Mouse (Mus musculus) midbrain, embryonic 13.5 days (tissue): Measurements from ENCODE around the gene Nanos1. TPM values are rescaled to one million over a fixed set of nuclear protein-coding genes. Genes with fewer than 3 reads are reported as not detected.

ENCODE experiments used
- ATAC-seq: fragments of 200-750 bp; cut with Nextera tagmentation; 2 replicates; pipeline ENCODE4 v1.8.0; 2017; ENCODE audit warnings: mild to moderate bottlenecking, moderate TSS enrichment, moderate library complexity
- H3K27ac ChIP-seq: fragments of 300-500 bp; sonication (generic); 2 replicates; pipeline ENCODE4 v1.5.1; 2015; ENCODE audit warnings: inconsistent platforms, mild to moderate bottlenecking, moderate library complexity
- H3K27me3 ChIP-seq: fragments of 300-500 bp; sonication (generic); 2 replicates; pipeline ENCODE4 v1.6.1; 2015; ENCODE audit warnings: mild to moderate bottlenecking, inconsistent platforms
- H3K36me3 ChIP-seq: fragments of 300-500 bp; sonication (generic); 2 replicates; pipeline ENCODE4 v1.6.1; 2015; ENCODE audit warnings: mild to moderate bottlenecking, inconsistent platforms
- H3K4me1 ChIP-seq: fragments of 300-500 bp; sonication (generic); replicated peaks from 2 replicates; pipeline ENCODE4 v1.6.1; 2015; ENCODE audit warnings: inconsistent platforms
- H3K4me2 ChIP-seq: fragments of 300-500 bp; sonication (generic); replicated peaks from 2 replicates; pipeline ENCODE4 v1.6.1; 2015; ENCODE audit warnings: moderate library complexity, mild to moderate bottlenecking, inconsistent platforms
- H3K4me3 ChIP-seq: fragments of 300-500 bp; sonication (generic); replicated peaks from 2 replicates; pipeline ENCODE4 v1.5.1; 2015; ENCODE audit warnings: mild to moderate bottlenecking, inconsistent platforms
- H3K9ac ChIP-seq: fragments of 300-500 bp; sonication (generic); replicated peaks from 2 replicates; pipeline ENCODE4 v1.6.1; 2015; ENCODE audit warnings: mild to moderate bottlenecking, inconsistent platforms
- H3K9me3 ChIP-seq: fragments of 300-500 bp; sonication (generic); 2 replicates; pipeline ENCODE4 v1.6.1; 2016; ENCODE audit warnings: mild to moderate bottlenecking, inconsistent platforms
- WGBS: fragments of 180-500 bp; shearing (Covaris S2); methylation state at CpG from one replicate; pipeline ENCODE4 v1.1.7; 2015; 5-methylcytosine and 5-hydroxymethylcytosine counted together
- microRNA-seq: library from miRNA; unstranded; fragments of <30 nt; microRNA quantifications from one replicate; pipeline ENCODE4, GENCODE M21; 2016
- polyA plus RNA-seq: library from polyadenylated mRNA; unstranded; fragments of >200 nt; fragmentation: Nextera tagmentation; extraction: Ambion mirVana; gene quantifications from 2 replicates; pipeline ENCODE4 v1.2.1, GENCODE M21; 2015

The Nanos1 gene
- polyA plus RNA-seq, 1 experiment from 2014 or later = 16.6 TPM

DNA sequence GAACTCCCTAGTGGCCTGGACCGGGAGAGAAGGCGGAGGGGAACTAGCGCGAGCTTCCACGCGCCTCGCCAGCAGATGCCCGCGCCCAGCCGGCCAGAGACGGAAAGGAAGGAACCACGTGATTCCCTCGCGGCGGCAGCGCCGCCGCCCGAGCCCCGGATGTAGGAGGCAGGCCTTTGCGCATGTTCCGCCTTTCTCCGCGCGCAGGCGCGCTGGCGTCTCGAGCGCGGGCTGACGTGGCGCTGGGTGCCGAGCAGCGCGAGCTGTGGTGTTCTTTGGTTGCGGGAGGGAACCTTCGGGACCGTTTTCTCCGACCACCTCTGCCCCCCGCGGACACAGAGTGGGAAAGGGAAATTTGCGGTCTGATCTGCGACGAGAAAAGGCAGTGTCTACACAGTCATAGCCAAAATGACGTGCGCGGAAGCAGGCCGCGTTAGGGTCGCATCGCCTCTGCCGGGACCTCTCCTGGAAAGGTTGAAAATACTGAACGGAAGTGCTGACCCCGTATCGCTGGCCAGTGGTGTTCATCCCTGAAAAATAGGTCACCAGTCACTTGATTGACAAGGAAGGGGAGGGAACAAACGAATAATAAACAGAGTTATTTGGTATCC, 34.9 kb downstream of the Nanos1 start, which contains the start of gene Eif3a:
Eif3a (minus strand) TSS at position 108 of the 611 bp plus-strand sequence.
- Histone ChIP-seq H3K27me3 (no peaks in the 10 kb centered on the region), H3K36me3 (no peaks in the 10 kb centered on the region), H3K4me1 (peaks cover 38% of the 10 kb centered on the region), H3K9ac (peak within 1 kb of the TSS; percentile 100), H3K9me3 (no peaks in the 10 kb centered on the region), H3K27ac (peak within 1 kb of the TSS; percentile 97), H3K4me2 (peak within 1 kb of the TSS; percentile 89), H3K4me3 (peak within 1 kb of the TSS; percentile 97)
- under 1% methylated on average over 54 of the region's 57 CpGs for WGBS
- peak; percentile 97 for ATAC-seq

- Histone ChIP-seq H3K9ac (peak overlapping the region; percentile 100), H3K27ac (peak overlapping the region; percentile 97), H3K36me3 (no peaks in the 10 kb centered on the region), H3K4me1 (peaks cover 33% of the 10 kb centered on the region), H3K9me3 (no peaks in the 10 kb centered on the region), H3K27me3 (no peaks in the 10 kb centered on the region), H3K4me3 (peak overlapping the region; percentile 97), H3K4me2 (peak overlapping the region; percentile 89)
- ATAC-seq = peak; percentile 32; the same call in 1 of the 2 replicates
- 16% methylated on average over 9 of the region's 9 CpGs for WGBS
Measured at GRCm38 (mm10) chr19:60791164-60791563, 35.4 kb downstream of the Nanos1 start.

- H3K36me3 ChIP-seq = no peaks in the 10 kb centered on the region
- no peak overlapping the region for H3K4me3 ChIP-seq
- H3K4me1 ChIP-seq = peaks cover 16% of the 10 kb centered on the region
- H3K27me3 ChIP-seq = no peaks in the 10 kb centered on the region
- ATAC-seq = no peak
- H3K9ac ChIP-seq = no peak overlapping the region
- H3K4me2 ChIP-seq = no peak overlapping the region
- no peaks in the 10 kb centered on the region for H3K9me3 ChIP-seq
- WGBS = 83% methylated on average over 2 of the region's 2 CpGs
- no peak overlapping the region for H3K27ac ChIP-seq
Measured at GRCm38 (mm10) chr19:60793170-60793707, 37.5 kb downstream of the Nanos1 start.

GRCm38 (mm10) chr19:60795244-60795643, 39.5 kb downstream of the Nanos1 start:
- H3K36me3 ChIP-seq = no peaks in the 10 kb centered on the region
- WGBS = 72% methylated on average over 2 of the region's 2 CpGs
- no peak for ATAC-seq

GRCm38 (mm10) chr19:60797415-60797814, 41.6 kb downstream of the Nanos1 start:
- no peaks in the 10 kb centered on the region for H3K4me1 ChIP-seq
- WGBS = 91% methylated on average over 2 of the region's 2 CpGs
- no peak overlapping the region for H3K4me2 ChIP-seq
- no peaks in the 10 kb centered on the region for H3K27me3 ChIP-seq
- ATAC-seq = no peak
- H3K9me3 ChIP-seq = no peaks in the 10 kb centered on the region
- no peak overlapping the region for H3K4me3 ChIP-seq
- no peaks in the 10 kb centered on the region for H3K36me3 ChIP-seq
- no peak overlapping the region for H3K9ac ChIP-seq
- no peak overlapping the region for H3K27ac ChIP-seq

More at GRCm38 (mm10) chr19:60795244-60795643, 39.5 kb downstream of the Nanos1 start:
- Histone ChIP-seq H3K27ac (no peak overlapping the region), H3K4me2 (no peak overlapping the region), H3K9me3 (no peaks in the 10 kb centered on the region), H3K9ac (no peak overlapping the region), H3K27me3 (no peaks in the 10 kb centered on the region), H3K4me1 (peaks cover 4% of the 10 kb centered on the region), H3K4me3 (no peak overlapping the region)

DNA sequence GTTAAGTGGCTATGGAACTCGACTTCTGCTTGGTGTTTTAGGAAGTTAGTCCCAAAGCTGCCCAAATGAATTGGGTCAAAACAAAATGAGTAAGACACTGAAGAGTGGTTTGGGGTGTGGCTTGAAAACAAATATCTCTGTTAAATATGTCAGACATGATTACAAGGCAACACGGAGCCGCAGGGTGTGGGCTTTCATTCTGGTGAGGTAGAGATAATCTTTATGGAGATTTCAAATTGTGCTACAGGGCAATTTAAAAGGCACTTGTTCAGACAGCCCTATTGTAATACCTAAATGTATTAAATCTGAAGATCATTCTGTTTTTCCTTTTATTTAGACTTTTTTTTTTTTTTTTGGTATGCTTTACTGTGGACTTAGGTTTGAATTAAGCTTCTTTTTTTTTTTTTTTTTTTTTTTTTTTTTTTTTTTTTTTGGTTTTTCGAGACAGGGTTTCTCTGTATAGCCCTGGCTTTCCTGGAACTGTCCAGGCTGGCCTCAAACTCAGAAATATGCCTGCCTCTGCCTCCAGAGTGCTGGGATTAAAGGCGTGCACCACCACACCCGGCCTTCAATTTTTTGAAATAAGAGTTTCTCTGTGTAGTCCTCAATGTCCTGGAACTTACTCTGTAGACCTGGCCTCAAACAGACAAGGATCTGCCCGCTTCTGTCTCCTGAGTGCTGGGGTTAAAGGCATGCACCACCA, 44.2 kb downstream of the Nanos1 start:
- Histone ChIP-seq H3K4me2 (no peak overlapping the region), H3K4me3 (no peak overlapping the region), H3K9ac (no peak overlapping the region), H3K4me1 (no peaks in the 10 kb centered on the region), H3K36me3 (no peaks in the 10 kb centered on the region), H3K27ac (no peak overlapping the region), H3K27me3 (no peaks in the 10 kb centered on the region), H3K9me3 (no peaks in the 10 kb centered on the region)
- WGBS = 82% methylated on average over 7 of the region's 7 CpGs
- ATAC-seq = no peak

DNA sequence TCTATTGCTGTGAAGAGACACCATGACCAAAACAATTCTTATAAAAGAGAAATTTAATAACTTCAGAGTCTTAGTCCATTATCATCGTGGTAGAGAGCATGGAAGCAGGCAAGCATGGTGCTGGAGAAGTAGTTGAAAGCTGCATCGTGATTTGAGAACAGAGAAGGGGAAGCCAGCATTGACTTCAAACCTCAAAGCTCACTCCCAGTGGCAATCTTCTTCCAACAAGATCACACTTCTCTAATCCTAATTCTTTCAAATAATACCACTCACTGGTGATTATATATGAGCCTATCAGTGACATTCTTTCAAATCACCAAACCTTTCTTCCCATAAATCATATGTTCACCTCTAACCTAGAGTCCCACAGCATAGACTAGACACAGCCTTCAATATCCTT, 49.1 kb downstream of the Nanos1 start:
- Histone ChIP-seq H3K27me3 (no peaks in the 10 kb centered on the region), H3K4me2 (no peak overlapping the region), H3K9ac (no peak overlapping the region), H3K9me3 (no peaks in the 10 kb centered on the region), H3K4me3 (no peak overlapping the region), H3K27ac (no peak overlapping the region), H3K4me1 (no peaks in the 10 kb centered on the region), H3K36me3 (no peaks in the 10 kb centered on the region)
- ATAC-seq = no peak
- WGBS = 69% methylated on average over 2 of the region's 2 CpGs

Small RNA genes lying within 50 kb of the gene (microRNA-seq; reads per million reads assigned to microRNA genes)
- gene mmu-mir-3084-1 = not detected

Other genes starting within 250 kb of the Nanos1 start
- gene Cacul1, start 175.0 kb upstream of the Nanos1 start, polyA plus RNA-seq = 21.3 and 23.4 TPM in 2 replicates
- gene Eif3a, start 34.7 kb downstream of the Nanos1 start, polyA plus RNA-seq = 124 and 128 TPM in 2 replicates
- gene Fam45a, start 55.6 kb downstream of the Nanos1 start, polyA plus RNA-seq = 39.5 and 40.4 TPM in 2 replicates
- gene Sfxn4, start 105.5 kb downstream of the Nanos1 start, polyA plus RNA-seq = 12.6 and 14.4 TPM in 2 replicates
- 88.2 and 95.2 TPM in 2 replicates for gene Prdx3, start 118.6 kb downstream of the Nanos1 start, polyA plus RNA-seq
- gene Grk5, start 133.8 kb downstream of the Nanos1 start, polyA plus RNA-seq = 2.7 and 3.1 TPM in 2 replicates